Mouse (Mus musculus) neural tube, embryonic 15.5 days (tissue): Measurements from ENCODE around the gene Rrnad1. TPM values are rescaled to one million over a fixed set of nuclear protein-coding genes. Genes with fewer than 3 reads are reported as not detected.

Experiments used
- ATAC-seq: fragments of 200-750 bp; cut with Nextera tagmentation; 2 replicates; pipeline ENCODE4 v1.8.0; 2017; ENCODE audit warnings: mild to moderate bottlenecking, moderate TSS enrichment, moderate library complexity; ENCODE audit not compliant: low FRiP score
- H3K27ac ChIP-seq: fragments of 300-500 bp; sonication (generic); replicated peaks from 2 replicates; pipeline ENCODE4 v1.5.1; 2015; ENCODE audit warnings: mild to moderate bottlenecking, inconsistent platforms
- H3K27me3 ChIP-seq: fragments of 300-500 bp; sonication (generic); replicated peaks from 2 replicates; pipeline ENCODE4 v1.6.1; 2015; ENCODE audit warnings: inconsistent platforms
- H3K36me3 ChIP-seq: fragments of 300-500 bp; sonication (generic); 2 replicates; pipeline ENCODE4 v1.6.1; 2015; ENCODE audit warnings: inconsistent platforms
- H3K4me1 ChIP-seq: fragments of 300-500 bp; sonication (generic); 2 replicates; pipeline ENCODE4 v1.6.1; 2015; ENCODE audit warnings: inconsistent platforms
- H3K4me2 ChIP-seq: fragments of 300-500 bp; sonication (generic); 2 replicates; pipeline ENCODE4 v1.6.1; 2015; ENCODE audit warnings: inconsistent platforms, mild to moderate bottlenecking, moderate library complexity
- H3K4me3 ChIP-seq: fragments of 300-500 bp; sonication (generic); replicated peaks from 2 replicates; pipeline ENCODE4 v1.5.1; 2015; ENCODE audit warnings: mild to moderate bottlenecking, inconsistent platforms
- H3K9ac ChIP-seq: fragments of 300-500 bp; sonication (generic); replicated peaks from 2 replicates; pipeline ENCODE4 v1.6.1; 2015; ENCODE audit warnings: mild to moderate bottlenecking, inconsistent platforms
- H3K9me3 ChIP-seq: fragments of 300-500 bp; sonication (generic); replicated peaks from 2 replicates; pipeline ENCODE4 v1.6.1; 2016; ENCODE audit warnings: inconsistent platforms
- WGBS: fragments of 180-500 bp; shearing (Covaris S2); methylation state at CpG from one replicate; pipeline ENCODE4 v1.1.7; 2015; ENCODE audit warnings: mixed read lengths; 5-methylcytosine and 5-hydroxymethylcytosine counted together
- polyA plus RNA-seq: library from polyadenylated mRNA; unstranded; fragments of >200 nt; fragmentation: Nextera tagmentation; extraction: Ambion mirVana; gene quantifications from 2 replicates; pipeline ENCODE4 v1.2.1, GENCODE M21; 2015

Rrnad1 gene
- polyA plus RNA-seq, 1 experiment from 2014 or later: 19.3 TPM

DNA sequence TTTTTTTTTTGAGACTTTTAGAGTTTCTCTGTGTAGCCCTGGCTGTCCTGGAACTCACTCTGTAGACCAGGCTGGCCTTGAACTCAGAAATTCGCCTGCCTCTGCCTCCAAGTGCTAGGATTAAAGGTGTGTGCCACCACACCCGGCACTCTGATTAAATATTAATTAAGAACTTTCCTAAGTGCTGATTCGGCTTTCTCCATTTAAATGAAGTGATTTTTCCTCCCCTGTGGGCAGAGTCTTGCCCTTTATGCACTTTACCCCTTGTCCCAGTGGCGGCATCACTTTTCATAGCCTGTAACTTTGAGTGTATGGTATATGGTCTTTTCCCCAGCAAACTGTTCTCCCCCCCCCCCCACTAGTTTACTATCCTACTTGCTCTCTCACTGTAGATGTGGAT is 4.7 kb upstream of the Rrnad1 start:
- Histone ChIP-seq H3K9me3 (no peaks in the 10 kb centered on the region), H3K4me3 (no peak overlapping the region), H3K4me2 (no peak overlapping the region), H3K27ac (no peak overlapping the region), H3K36me3 (peaks cover 56% of the 10 kb centered on the region), H3K4me1 (peaks cover 54% of the 10 kb centered on the region), H3K27me3 (no peaks in the 10 kb centered on the region), H3K9ac (no peak overlapping the region)
- 81% methylated on average over 4 of the region's 4 CpGs for WGBS
- ATAC-seq: no peak

DNA sequence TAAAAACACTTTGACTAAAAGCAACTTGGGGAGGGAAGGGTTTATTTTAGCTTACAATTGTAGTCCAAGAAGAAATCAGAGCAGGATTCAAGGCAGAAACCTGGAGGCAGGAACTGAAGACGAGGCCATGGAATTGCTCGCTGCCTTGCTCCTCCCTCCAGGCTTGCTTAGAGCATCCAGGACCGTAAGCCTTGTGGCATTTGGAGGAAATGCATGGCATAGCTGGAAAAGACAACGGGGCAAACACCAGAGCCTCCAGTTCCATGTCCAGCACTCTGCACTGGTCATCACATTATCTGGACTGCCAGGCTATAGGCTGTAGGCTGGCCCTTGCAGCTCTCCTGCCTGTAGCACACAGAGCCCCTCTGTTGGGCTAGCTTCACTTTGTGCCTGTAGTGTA is 4.0 kb upstream of the Rrnad1 start:
- no peaks in the 10 kb centered on the region for H3K9me3 ChIP-seq
- no peak overlapping the region for H3K27ac ChIP-seq
- H3K4me1 ChIP-seq: peaks cover 54% of the 10 kb centered on the region
- WGBS: 72% methylated on average over 4 of the region's 4 CpGs
- H3K9ac ChIP-seq: peak overlapping the region; percentile 17; the same call in 1 of the 2 replicates
- ATAC-seq: no peak
- H3K27me3 ChIP-seq: no peaks in the 10 kb centered on the region
- H3K36me3 ChIP-seq: peaks cover 49% of the 10 kb centered on the region
- H3K4me2 ChIP-seq: no peak overlapping the region
- H3K4me3 ChIP-seq: no peak overlapping the region

DNA sequence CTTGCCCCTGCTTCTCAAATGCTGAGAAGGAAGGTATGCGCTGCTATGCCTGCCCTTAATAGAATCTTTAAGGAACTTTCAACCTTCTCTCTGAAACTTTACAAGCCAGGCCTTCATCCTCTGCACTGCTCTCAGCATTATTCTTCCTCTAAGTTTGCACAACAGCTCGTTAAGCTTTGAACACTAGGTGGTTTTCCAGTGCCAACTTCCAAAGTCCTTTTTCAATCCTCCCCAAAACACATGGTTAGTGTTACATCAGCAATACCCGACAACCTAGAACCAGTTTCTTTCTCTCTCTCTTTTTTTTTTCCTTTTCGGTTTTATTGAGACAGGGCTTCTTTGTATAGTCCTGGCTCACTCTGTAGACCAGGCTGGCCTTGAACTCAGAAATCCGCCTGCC is 3.5 kb upstream of the Rrnad1 start:
- WGBS: 93% methylated on average over 5 of the region's 5 CpGs
- Histone ChIP-seq H3K36me3 (peaks cover 44% of the 10 kb centered on the region), H3K4me1 (peaks cover 59% of the 10 kb centered on the region), H3K4me3 (no peak overlapping the region), H3K27me3 (no peaks in the 10 kb centered on the region), H3K27ac (no peak overlapping the region), H3K9me3 (no peaks in the 10 kb centered on the region), H3K4me2 (no peak overlapping the region), H3K9ac (0 out of 2 replicates have a peak overlapping the region, but pooled peaks have one; percentile 17)
- ATAC-seq: no peak

DNA sequence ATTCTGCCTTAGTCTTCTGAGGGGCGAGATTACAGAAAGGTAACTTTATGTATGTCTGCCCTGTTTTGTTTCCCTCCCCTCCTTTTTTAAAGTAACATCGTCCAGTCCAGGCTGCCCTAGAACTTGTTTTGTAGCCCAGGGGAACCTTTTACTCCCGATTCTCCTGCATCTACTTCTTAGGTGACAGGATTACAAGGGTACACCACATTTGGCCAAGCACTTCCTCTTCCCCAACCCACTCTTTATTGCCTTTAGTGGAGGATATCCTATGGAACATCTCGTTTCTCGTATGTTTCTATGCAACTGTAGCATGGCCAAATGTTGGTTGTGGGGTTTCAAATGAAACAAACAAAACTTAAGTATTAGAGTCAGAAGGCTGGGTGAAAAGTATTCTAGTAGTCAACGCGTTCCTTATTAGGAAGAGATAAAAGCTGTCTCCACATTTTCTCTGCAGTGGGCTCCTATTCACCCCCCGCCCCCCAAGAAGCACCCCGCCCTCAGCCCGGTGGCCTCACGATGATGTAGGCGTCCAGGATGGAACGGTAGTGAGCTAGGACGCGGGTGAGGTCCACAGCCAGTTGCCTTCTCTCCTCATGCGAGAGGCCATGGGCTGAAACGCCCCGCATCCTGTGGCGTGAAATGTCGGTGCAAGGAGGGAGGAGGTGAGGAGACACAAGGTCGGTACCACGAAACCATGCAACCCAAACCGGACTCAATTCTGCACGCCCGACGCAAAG is 1.0 kb downstream of the Rrnad1 start:
- peak; percentile 46; the same call in 1 of the 2 replicates for ATAC-seq
- peak overlapping the region; percentile 88 for H3K4me3 ChIP-seq
- H3K4me2 ChIP-seq: peak overlapping the region; percentile 80
- H3K27me3 ChIP-seq: no peaks in the 10 kb centered on the region
- 8% methylated on average over 26 of the region's 26 CpGs for WGBS
- peak overlapping the region; percentile 94 for H3K27ac ChIP-seq
- peak overlapping the region; percentile 87 for H3K9ac ChIP-seq
- no peaks in the 10 kb centered on the region for H3K9me3 ChIP-seq
- peaks cover 46% of the 10 kb centered on the region for H3K4me1 ChIP-seq
- H3K36me3 ChIP-seq: peaks cover 43% of the 10 kb centered on the region

DNA sequence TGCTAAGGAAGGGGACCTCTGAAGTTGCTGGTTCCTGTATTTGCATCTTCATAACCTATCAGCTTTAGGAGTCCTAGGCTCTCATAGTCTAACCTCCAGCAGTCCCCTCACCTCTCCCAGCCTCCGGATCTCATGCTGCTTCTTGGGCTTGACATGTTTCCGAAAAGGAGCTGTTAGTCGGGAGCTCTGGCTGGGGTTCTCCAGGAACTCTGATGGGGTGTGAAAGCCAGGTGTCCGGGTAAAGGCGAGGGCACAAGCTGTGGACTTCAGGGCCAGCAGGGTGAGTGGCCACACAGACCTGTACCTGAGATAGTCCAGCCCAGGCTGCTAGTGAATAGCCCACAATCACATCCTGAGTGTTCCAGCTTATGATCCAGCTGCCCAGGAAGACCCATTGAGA is 3.1 kb downstream of the Rrnad1 start:
- H3K36me3 ChIP-seq: peaks cover 51% of the 10 kb centered on the region

DNA sequence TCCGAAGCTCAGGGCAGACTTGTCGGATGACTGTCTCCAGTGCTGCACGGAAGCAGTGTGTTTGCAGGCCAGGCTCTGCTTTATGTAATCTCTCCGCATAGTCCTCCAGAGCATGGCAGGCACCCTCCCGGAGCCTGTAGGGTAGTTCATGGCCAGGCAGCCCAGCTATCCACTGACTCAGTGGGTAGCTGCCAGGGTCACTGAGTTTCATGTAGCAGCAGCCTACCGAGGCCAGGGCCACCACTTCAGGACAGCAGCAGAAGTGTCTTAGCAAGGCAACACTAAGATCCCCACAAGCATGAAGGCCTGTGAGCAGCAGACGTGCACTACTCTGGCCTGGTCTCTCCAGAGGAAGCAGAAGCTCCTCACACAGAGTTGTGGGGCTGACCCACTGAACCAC is 5.5 kb downstream of the Rrnad1 start:
- H3K27ac ChIP-seq: no peak overlapping the region
- ATAC-seq: no peak
- 88% methylated on average over 7 of the region's 7 CpGs for WGBS
- H3K36me3 ChIP-seq: peaks cover 52% of the 10 kb centered on the region
- no peaks in the 10 kb centered on the region for H3K27me3 ChIP-seq
- peaks cover 28% of the 10 kb centered on the region for H3K4me1 ChIP-seq
- no peak overlapping the region for H3K4me2 ChIP-seq
- H3K9me3 ChIP-seq: no peaks in the 10 kb centered on the region
- no peak overlapping the region for H3K9ac ChIP-seq
- H3K4me3 ChIP-seq: no peak overlapping the region

More for the DNA sequence above, 3.1 kb downstream of the Rrnad1 start:
- WGBS: 95% methylated on average over 5 of the region's 5 CpGs
- no peaks in the 10 kb centered on the region for H3K27me3 ChIP-seq
- no peak overlapping the region for H3K4me3 ChIP-seq
- H3K4me1 ChIP-seq: peaks cover 31% of the 10 kb centered on the region
- no peak for ATAC-seq
- H3K9me3 ChIP-seq: no peaks in the 10 kb centered on the region
- no peak overlapping the region for H3K27ac ChIP-seq
- H3K9ac ChIP-seq: no peak overlapping the region
- H3K4me2 ChIP-seq: no peak overlapping the region

DNA sequence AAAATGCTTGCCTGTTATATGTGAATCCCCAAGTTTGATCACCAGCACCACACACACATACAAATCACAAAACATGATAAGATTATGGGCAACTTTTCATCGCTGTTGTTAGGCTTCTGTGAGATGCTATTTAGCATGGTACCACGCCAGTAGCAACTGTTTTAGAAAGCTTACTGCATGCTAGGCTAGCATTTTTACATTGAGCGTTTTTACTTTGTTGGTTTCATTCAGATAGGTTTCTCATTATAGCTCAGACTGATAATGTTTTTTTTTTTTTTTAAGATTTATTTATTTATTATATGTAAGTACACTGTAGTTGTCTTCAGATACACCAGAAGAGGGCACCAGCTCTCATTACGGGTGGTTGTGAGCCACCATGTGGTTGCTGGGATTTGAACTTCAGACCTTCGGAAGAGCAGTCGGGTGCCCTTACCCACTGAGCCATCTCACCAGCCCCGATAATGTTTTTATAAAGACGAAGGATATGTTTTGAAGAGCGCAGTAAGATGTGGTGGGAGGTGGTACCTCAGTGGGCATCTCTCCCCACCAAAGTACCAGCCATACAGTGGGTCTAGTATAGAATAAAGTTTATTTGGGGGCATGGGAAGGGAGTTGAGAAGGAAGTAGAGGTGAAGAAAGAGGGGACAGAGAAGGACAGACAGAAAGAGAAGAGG is 10.1 kb downstream of the Rrnad1 start:
- peak overlapping the region; percentile 69; the same call in 1 of the 2 replicates for H3K9ac ChIP-seq

DNA sequence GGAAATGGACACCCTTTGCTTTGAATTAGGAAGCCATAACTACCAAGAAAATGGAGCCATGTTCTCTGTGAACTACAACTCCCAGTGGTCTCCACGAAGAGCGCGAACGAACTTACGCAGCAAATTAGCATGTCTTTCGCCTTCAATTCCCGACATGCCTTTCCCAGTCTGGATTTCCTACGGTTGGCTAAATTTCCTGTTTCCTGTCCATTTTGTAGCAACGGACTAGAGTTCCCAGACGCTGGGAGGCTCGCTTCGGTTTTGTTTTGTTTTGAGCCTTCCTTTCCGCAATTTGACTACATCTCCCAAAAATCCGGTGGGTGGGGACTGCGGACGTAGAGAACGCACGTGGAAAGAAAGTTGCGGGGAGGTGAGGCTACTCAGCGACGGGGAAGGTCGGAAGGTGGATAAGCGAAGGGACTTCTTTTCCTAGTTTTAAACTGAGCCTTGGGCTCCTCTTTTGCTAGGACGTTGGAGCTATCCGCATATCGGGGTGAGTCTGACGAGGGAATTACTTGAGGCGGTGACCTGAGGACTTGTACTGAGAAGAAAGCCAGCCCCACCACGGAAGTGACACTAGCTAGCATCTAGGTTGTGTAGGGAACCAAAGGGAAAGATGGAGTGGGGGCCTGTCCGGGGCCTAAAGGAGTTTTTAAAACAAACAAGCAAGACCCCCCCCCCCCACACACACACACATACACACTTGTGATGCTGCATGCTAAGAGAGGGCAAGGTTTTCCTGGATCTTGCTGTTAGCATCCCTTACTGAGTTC is 11.0 kb downstream of the Rrnad1 start, which contains the start of gene Mrpl24:
Mrpl24 (plus strand) TSS at position 171 of the 773 bp plus-strand sequence.
- H3K9ac ChIP-seq: peak within 1 kb of the TSS; percentile 69
- peak within 1 kb of the TSS; percentile 87 for H3K4me2 ChIP-seq
- ATAC-seq: peak; percentile 92
- peak within 1 kb of the TSS; percentile 83 for H3K27ac ChIP-seq
- H3K4me3 ChIP-seq: peak within 1 kb of the TSS; percentile 70
- under 1% methylated on average over 30 of the region's 30 CpGs for WGBS
- H3K9me3 ChIP-seq: no peaks in the 10 kb centered on the region
- H3K4me1 ChIP-seq: peaks cover 24% of the 10 kb centered on the region
- H3K27me3 ChIP-seq: no peaks in the 10 kb centered on the region
- peaks cover 56% of the 10 kb centered on the region for H3K36me3 ChIP-seq

More for the DNA sequence above, 10.1 kb downstream of the Rrnad1 start:
- Histone ChIP-seq H3K36me3 (peaks cover 57% of the 10 kb centered on the region), H3K27me3 (no peaks in the 10 kb centered on the region), H3K4me1 (peaks cover 24% of the 10 kb centered on the region), H3K4me3 (peak overlapping the region; percentile 70), H3K9me3 (no peaks in the 10 kb centered on the region), H3K4me2 (peak overlapping the region; percentile 87), H3K27ac (no peak overlapping the region)
- no peak for ATAC-seq
- 72% methylated on average over 9 of the region's 9 CpGs for WGBS

DNA sequence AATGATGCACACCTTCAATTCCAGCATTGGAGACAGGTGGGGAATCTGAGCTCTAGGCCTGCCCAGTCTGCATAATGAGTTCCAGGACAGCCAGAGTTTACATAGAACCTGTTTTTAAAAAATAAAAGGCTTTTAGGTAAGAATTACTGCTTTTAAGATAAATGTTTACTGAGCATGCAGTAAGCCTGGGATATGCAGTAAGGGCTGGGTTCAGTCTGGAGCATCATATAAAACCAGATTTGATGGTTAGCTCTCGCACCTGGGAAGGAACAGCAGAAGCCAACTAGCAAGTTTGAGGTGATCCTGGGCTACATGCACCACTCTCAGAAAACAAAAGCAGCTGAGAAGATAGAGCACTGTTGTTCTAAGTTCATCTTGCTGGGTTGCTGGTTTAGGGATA is 12.0 kb downstream of the Rrnad1 start:
- Histone ChIP-seq H3K9ac (0 out of 2 replicates have a peak overlapping the region, but pooled peaks have one; percentile 30), H3K36me3 (peaks cover 56% of the 10 kb centered on the region), H3K27ac (peak overlapping the region; percentile 83; the same call in 1 of the 2 replicates), H3K4me2 (peak overlapping the region; percentile 87), H3K4me3 (no peak overlapping the region), H3K4me1 (peaks cover 24% of the 10 kb centered on the region), H3K9me3 (no peaks in the 10 kb centered on the region), H3K27me3 (no peaks in the 10 kb centered on the region)
- WGBS: 95% methylated on average over 1 of the region's 1 CpGs
- no peak for ATAC-seq

DNA sequence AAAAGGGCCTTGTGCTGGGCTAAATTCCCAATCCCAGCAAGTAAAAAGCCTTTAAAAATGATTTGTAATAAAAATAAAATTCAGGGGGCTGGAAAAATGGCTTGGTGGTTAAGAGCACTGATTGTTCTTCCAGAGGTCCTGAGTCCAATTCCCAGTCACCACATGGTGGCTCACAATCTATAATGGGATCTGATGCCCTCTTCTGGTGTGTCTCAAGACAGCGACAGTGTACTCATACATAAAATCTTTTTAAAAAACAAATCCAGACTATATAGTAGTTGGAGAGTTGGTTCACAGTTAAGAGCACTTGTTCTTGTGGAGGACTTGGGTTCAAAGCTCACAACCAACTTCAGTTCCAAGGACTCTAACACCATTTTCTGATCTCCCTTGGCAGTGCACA is 13.5 kb downstream of the Rrnad1 start:
- 86% methylated on average over 1 of the region's 1 CpGs for WGBS
- no peak overlapping the region for H3K27ac ChIP-seq
- peaks cover 24% of the 10 kb centered on the region for H3K4me1 ChIP-seq
- no peak overlapping the region for H3K4me2 ChIP-seq
- H3K27me3 ChIP-seq: no peaks in the 10 kb centered on the region
- H3K9ac ChIP-seq: no peak overlapping the region
- H3K4me3 ChIP-seq: no peak overlapping the region
- ATAC-seq: no peak
- H3K9me3 ChIP-seq: no peaks in the 10 kb centered on the region
- H3K36me3 ChIP-seq: peaks cover 46% of the 10 kb centered on the region

DNA sequence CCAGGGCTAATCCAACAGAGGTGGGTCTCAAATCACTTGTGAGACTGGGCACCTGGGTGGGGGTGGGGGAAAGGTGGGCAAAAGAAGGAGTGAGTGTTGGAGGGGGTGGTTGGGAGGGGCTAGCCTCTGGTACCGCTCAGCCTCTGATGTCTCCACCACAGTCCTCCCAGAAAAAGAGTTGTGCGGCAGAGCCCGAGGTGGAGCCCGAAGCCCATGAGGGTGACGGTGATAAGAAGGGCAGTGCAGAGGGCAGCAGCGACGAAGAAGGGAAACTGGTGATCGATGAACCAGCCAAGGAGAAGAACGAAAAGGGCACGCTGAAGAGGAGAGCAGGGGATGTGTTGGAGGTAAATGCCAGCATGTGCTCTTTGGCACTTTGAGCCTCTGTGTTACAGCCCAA is 16.6 kb downstream of the Rrnad1 start:
- WGBS: 94% methylated on average over 10 of the region's 10 CpGs

More for the DNA sequence above, 16.6 kb downstream of the Rrnad1 start:
- H3K27me3 ChIP-seq: no peaks in the 10 kb centered on the region
- no peak overlapping the region for H3K27ac ChIP-seq
- H3K4me3 ChIP-seq: no peak overlapping the region
- peaks cover 30% of the 10 kb centered on the region for H3K4me1 ChIP-seq
- ATAC-seq: no peak
- H3K9me3 ChIP-seq: no peaks in the 10 kb centered on the region
- no peak overlapping the region for H3K9ac ChIP-seq
- H3K4me2 ChIP-seq: no peak overlapping the region
- H3K36me3 ChIP-seq: peaks cover 42% of the 10 kb centered on the region
